ENCODE assay signal across 8 mouse cellular contexts in genomic region chr1:87640165-87640661, GRCm38 (mm10). TPM values are rescaled to one million over a fixed set of nuclear protein-coding genes. Genes with fewer than 3 reads are reported as not detected.
DNase-seq lines count a peak whose midpoint lies in the region; ATAC-seq and TF ChIP-seq lines count a peak whose summit lies in the region.

No protein-coding gene starts in this region.

- H3K36me3 ChIP-seq in heart, embryonic 16.5 days (ENCODE audit: control insufficient read depth, insufficient read depth): no peaks in the 10 kb centered on the region

- no peak; the same call in 1 of the 2 replicates for ATAC-seq in heart, embryonic 16.5 days (replicated peaks; ENCODE audit: extremely low read depth, insufficient read depth, low FRiP score)
- ATAC-seq in monocyte, adult 5-6 weeks (replicated peaks; ENCODE audit: insufficient number of reproducible peaks, low FRiP score, low TSS enrichment, poor library complexity, severe bottlenecking): peak; percentile 32; the same call in 1 of the 2 replicates
- ATAC-seq in cerebellum, adult (ENCODE audit: insufficient number of reproducible peaks, low FRiP score, low TSS enrichment): no peak

- H3K9me3 ChIP-seq in heart, embryonic 16.5 days (replicated peaks; ENCODE audit: control insufficient read depth, low read length): no peaks in the 10 kb centered on the region

- WGBS in bone marrow, adult 2 months: 6% methylated on average over 17 of the region's 17 CpGs
- WGBS in heart, embryonic 16.5 days: 46% methylated on average over 17 of the region's 17 CpGs

- DNase-seq in gastrocnemius, adult 2 months: peak; percentile 41
- DNase-seq in gastrocnemius, postnatal 10 days: no peak
- peak; percentile 50 to 67 for DNase-seq in kidney, postnatal 4 days
- no peak for DNase-seq in retina, postnatal 1 day

- TF ChIP-seq POLR2A in bone marrow, adult 2 months (IDR thresholded peaks at IDR 0.05; ENCODE audit: borderline replicate concordance, control insufficient read depth, low read depth, low read length): no peak

- peak overlapping the region; percentile 31 for H3K4me2 ChIP-seq in heart, embryonic 16.5 days (ENCODE audit: low read depth, low read length)

- intact Hi-C loops in gastrocnemius, adult 2 months (cut with DNase I): no loop called here

- TF ChIP-seq CTCF in gastrocnemius, adult 2 months (IDR thresholded peaks at IDR 0.05): no peak
- TF ChIP-seq CTCF in bone marrow, adult 2 months (IDR thresholded peaks at IDR 0.05; ENCODE audit: control insufficient read depth, insufficient read depth, low read length): no peak

- H3K27me3 ChIP-seq in heart, embryonic 16.5 days (ENCODE audit: control insufficient read depth, insufficient read depth, low read length): no peaks in the 10 kb centered on the region

- H3K9ac ChIP-seq in heart, embryonic 16.5 days (ENCODE audit: low read length): no peak overlapping the region

- peaks cover 26% of the 10 kb centered on the region for H3K4me1 ChIP-seq in bone marrow, adult 2 months (ENCODE audit: control insufficient read depth, insufficient read depth, low read length)
- H3K4me1 ChIP-seq in heart, embryonic 16.5 days (ENCODE audit: control insufficient read depth, insufficient read depth, low read length): 0 out of 2 replicates have a peak, but pooled peaks cover 2% of the 10 kb centered on the region

- peak overlapping the region; percentile 77 for H3K27ac ChIP-seq in gastrocnemius, adult 2 months
- peak overlapping the region; percentile 54 for H3K27ac ChIP-seq in bone marrow, adult 2 months (ENCODE audit: control insufficient read depth, insufficient read depth, low read depth, low read length, poor library complexity)
- H3K27ac ChIP-seq in heart, embryonic 16.5 days (ENCODE audit: low read length): peak overlapping the region; percentile 75

- H3K4me3 ChIP-seq in gastrocnemius, adult 2 months: peak overlapping the region; percentile 32; the same call in 1 of the 2 replicates
- no peak overlapping the region for H3K4me3 ChIP-seq in bone marrow, adult 2 months (replicated peaks; ENCODE audit: control insufficient read depth, low read depth, low read length)
- no peak overlapping the region for H3K4me3 ChIP-seq in heart, embryonic 16.5 days (ENCODE audit: low read length)

RNA-seq across cellular contexts. Expression of gene Inpp5d, which starts 20.1 kb away (rescaled TPM):
- total RNA-seq in gastrocnemius, adult 2 months (2021): 1 to 10 TPM; 3.8 to 4.2 TPM
- 10 to 100 TPM in 1 of 2 experiments, 1 to 10 TPM in 1; 7.1 to 14.8 TPM for total RNA-seq in gastrocnemius, postnatal 10 days (2021)
- 47.2 and 80.4 TPM in 2 replicates for polyA plus RNA-seq in bone marrow, adult 2 months (2011; ENCODE audit: insufficient read depth, insufficient read length, low replicate concordance, missing spikeins)
- polyA plus RNA-seq in heart, embryonic 16.5 days (2015; fragmentation: Nextera tagmentation; extraction: Ambion mirVana): 5.2 and 6.9 TPM in 2 replicates
- 146 to 215 TPM (median 169 TPM) in 3 replicates for total RNA-seq in monocyte, adult 5-6 weeks (2017)

Comparison
In these comparisons a context has a peak if more than half of its experiments do, and no peak if none do; other contexts are left out.
1. DNase-seq: peak in gastrocnemius, adult 2 months (single experiment) and kidney, postnatal 4 days (2 of 2); none in gastrocnemius, postnatal 10 days (single experiment) and retina, postnatal 1 day (single experiment).
2. Peak in every context shown above with its lines, with median percentiles within 50 percentile points of each other: H3K27ac ChIP-seq.